Mouse (Mus musculus) retina, embryonic 14.5 days (tissue): Measurements from ENCODE around the gene Lclat1.

Source experiments
- DNase-seq: peaks from one replicate; pipeline ENCODE4 v3.0.0-alpha.2; 2015; ENCODE audit warnings: low spot score

Lclat1 gene

GRCm38 (mm10) chr17:73200380-73200779, 92.6 kb downstream of the Lclat1 start:
- no peak for DNase-seq

DNA sequence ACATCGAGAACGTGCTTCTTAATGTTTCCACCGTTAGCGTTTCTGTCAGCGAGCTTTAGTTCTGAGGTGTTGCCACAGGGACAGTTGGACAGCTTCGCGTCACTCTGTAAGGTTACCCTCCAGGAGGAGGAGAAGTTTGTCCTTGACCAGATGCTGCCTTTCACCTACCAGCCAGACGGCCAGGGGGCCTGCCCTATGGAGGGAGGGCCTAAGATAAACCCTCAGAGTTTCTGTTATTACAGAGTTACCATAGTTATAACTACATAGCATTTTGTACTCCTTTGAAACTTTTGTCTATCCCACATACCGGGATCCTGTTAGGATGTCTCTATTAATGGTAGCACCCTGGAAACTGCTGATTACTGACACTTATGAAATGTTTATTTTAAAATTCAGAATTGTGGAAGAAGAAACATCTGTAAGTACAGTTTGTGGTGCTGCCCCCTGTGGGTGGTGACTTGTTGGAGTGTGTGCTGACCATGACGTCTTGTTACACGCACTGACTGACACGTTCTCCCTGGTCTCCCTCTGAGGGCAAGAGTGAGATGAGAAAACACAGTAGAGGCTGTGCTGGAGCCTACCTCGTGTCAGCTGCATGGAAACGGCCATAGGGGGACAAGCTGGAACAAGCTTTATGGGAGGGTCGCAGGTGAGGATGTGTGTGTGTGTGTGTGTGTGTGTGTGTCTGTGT, 96.0 kb downstream of the Lclat1 start:
- no peak for DNase-seq

GRCm38 (mm10) chr17:73210960-73211531, 103.3 kb downstream of the Lclat1 start:
- no peak for DNase-seq

DNA sequence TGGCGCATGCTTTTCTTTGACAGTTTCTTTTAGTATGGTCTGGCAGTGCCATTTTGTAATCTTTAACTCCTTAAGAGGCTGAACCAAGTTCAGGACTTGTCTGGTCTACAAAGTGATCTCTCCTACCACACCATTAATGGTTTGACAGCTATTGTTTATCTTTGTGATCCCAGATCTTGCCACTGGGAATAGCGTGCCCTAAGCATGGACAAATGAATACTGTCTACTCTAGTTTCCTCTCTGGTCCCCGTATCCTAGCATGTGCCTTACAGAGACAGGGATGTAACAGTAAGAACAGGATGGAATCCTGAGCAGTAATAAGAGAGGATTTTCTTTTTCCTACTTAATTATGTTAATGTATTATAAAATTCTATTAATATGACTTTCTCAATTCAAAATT, 105.0 kb downstream of the Lclat1 start:
- DNase-seq: no peak

DNA sequence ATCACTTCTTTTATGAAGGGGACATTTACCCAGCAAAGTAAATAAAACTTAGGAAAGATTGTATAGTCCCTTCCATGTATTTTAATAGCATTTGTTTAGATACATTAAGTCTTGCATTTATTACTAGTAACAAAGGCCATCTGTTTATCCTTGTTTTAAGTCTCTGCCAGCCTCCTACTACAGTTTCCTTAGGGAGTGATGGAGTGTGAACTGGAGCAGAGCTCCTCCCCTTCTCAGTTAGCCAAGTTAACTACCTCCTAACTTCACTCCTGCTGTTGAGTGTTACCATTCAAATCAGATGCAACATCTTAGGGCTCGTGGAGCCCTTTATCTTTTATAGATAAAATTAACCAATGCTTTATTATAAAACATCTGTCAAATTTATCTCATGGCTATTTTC, 105.4 kb downstream of the Lclat1 start:
- no peak for DNase-seq

- DNase-seq: no peak
Observed at GRCm38 (mm10) chr17:73213677-73214076, 105.9 kb downstream of the Lclat1 start.

GRCm38 (mm10) chr17:73217274-73217673, 109.5 kb downstream of the Lclat1 start:
- DNase-seq: no peak

DNA sequence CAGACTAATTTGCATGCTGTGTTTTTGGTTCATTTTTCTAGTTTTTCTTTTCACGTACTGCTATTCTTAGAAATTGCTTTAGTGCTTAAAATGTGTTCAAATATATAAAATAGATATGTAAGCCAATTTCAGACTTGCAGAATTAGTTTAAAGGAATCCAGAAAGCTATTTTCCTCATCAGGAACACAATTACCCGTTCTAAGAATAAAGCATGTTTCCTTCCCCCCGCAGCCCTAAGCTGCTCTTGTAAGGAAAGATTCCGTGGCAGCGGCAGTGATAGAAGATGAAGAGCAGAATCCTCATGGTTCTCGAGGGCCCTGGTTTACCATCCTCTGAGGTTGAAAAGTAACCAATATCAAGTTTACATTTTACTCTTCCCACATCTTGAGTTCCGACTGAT, 113.0 kb downstream of the Lclat1 start:
- DNase-seq: no peak

DNA sequence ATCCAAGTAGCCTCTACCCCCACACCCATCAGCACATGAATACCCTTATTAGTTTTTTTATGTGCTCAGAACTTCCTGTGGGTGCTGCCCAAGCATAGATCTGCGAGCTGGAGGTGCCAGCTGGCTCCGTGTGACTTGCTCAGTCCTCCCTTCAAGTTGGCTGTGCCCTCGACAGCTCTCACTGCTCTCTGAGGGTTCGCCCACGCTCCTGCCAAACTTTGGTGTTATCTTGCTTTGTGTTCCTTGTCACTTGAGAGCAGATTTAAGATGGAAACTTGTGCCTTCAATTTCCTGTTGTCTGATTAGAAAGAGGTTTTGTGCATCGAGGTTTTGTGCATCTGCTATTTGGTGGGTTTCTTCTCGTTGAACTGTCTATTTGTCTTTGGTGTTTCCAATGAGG, 114.3 kb downstream of the Lclat1 start:
- DNase-seq: no peak

GRCm38 (mm10) chr17:73225442-73225841, 117.7 kb downstream of the Lclat1 start:
- peak; percentile 25 for DNase-seq

GRCm38 (mm10) chr17:73225996-73226395, 118.2 kb downstream of the Lclat1 start:
- peak; percentile 26 for DNase-seq

DNA sequence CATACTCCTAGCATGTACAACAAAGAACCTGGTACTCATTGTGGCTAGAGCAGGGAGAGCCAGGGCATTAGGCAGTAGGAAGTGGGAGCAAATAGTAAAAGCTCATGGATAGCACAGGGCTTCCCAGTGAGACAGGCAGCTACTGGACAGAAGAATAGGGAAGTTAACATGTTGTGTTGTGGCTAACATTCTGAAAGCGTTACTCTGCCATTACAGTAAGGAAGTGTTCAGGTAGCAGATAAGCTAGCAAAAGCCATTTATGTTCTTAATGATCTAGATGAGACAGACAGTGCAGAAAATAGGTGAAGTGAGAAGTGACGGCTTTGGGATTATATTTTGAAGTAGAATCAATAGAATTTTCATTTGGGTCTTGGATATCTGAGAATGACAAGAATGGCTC, 118.8 kb downstream of the Lclat1 start:
- no peak for DNase-seq

DNA sequence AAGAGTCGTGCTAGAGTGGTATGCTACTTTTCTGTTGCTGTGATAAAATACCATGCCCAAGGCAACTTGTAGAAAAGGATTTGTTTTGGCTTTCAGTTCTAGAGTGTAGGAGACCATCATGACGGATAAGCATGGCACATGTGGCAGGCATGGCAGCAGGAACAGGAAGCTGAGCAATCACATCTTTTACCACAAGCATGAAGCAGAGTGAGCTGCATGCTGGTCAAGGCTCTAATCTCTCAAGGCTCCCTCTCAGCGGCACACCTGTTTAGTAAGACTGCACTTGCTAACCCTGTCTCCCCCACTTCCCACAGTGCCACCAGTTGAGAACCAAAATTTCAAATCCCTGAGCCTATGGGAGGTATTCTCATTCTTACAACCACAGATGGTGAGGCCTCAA, 119.6 kb downstream of the Lclat1 start:
- no peak for DNase-seq

DNA sequence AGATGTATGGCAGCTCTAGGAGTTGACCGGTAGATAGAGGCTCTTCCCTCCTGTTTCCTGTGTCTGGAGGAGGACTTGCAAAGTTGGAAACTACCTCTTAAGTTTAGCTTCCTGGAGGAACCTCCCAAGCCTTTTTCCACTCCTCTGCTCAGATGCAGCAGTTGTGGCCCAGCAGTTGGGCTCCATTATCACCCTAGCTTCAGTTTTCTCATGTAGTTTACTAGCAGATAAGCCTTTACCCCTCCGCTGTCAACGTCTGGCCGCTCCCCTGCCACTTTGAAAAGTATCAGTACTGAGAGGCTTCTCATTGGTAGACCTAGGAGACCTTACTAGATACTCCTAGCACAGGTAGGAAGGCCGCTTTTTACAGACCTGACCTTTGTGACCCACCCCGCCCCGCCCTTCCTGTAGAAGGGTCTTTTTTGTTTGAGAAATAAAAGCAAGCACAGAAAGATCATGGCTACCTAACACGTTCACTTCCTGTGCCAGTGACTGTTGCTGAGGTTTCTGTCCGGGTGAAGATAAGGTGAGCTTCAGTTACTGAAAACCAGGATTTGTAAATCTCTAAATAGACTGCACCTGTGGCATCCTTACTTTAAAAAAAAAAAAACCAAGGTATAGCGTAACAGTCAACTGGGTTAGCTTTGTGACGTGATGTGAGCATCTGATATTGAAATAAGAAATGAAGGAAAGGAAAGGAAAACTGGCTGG, 121.8 kb downstream of the Lclat1 start:
- no peak for DNase-seq

DNA sequence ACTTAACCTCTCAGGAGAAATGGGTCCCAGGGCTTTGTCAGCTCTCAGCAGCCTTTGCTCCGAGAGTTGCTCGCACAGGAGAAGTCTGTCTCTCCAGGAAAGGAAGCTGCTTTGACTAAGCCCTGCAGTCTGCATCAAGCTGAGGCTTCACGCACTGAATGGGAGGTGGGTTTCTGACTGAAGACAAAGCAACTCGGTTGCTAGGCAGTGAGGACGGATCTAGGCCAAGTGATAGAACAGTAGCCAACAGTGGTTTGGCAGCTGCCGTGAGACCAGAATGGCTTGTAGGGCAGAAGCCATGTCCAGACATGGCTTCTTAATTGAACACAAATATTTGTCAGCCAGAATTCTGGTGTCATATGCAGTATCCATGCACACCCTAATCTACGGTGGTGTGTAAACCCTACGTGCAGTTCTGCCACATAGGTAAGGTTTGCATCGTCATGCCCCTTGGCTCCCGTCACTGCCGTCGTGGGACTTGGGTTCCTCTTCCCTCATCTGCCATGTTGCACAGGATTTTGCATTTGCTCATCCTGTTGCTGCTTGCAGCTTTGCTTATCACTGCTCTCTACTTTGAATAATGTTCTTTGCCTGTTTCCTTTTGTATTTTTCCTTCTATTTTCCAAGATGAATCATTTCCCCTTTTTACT, 122.7 kb downstream of the Lclat1 start:
- DNase-seq: peak; percentile 32

- no peak for DNase-seq
Observed at GRCm38 (mm10) chr17:73231337-73231736, 123.6 kb downstream of the Lclat1 start.

DNA sequence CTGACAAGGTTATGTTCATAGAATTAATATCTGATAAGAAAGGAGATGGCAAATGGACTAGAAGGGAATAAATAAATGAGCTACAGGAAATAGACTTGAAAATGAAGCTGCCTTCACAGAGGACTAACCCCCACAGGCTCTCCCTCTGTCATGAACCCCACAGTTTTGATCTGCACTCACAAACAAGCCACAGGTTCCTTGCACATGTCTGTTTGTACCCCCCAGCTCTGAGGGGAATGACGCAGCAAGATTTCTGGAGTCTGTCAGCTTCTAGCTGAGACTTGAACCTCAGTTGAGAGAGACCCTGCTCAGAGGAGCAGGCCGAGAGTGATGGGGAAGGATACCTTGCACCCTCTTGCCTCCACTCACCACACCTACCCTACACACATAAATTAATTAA, 124.8 kb downstream of the Lclat1 start:
- no peak for DNase-seq

DNA sequence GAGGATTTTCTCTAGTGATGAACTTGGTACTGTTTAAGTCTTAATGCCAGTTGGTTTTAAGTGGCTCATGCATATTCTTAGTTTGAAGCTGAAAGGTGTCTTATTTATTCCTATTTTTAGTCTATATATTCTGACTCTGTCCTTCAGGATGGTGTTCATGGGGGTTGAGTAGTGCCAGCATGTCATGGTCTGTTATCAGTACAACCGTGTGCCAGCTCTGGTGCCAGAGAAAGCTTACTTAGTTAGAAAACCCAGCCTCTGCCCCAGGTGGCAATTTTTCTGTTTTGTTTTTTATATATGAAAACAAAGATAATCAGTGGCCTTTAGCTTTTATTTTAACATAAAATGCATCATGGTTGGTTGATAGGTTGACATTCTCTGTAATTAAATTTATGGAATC, 126.2 kb downstream of the Lclat1 start:
- no peak for DNase-seq

DNA sequence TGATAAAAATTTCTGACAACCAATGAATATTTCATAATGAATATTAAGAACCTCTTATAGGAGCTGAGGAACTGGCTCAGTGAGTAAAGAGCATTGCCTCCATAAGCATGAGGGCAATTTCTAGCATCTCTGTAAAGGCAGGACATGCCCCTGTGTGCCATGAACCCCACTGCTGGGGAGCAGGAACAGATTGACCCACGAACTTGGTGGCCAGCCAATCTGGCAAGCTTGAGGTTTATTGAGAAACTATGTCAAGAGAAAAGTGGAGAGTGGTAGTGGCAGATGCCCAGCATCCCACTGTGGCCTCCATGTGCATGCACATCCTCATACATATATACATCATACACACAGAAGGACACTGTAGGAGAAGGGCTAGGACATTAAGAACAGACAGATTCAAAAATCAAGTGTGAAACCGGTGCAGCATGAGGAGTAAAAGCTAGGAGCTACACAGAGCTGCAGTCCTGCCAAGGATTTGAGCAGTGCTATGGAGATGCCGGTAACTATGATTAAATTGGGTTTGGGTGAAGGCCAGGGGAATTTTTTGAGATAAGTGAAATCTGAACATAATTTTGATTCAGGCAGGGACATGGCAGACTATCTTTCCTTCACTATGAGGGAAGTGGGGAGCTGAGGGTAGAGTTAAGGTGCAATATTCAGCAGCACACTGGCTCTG, 129.5 kb downstream of the Lclat1 start:
- DNase-seq: no peak

- no peak for DNase-seq
Observed at GRCm38 (mm10) chr17:73238501-73238900, 130.7 kb downstream of the Lclat1 start.

- DNase-seq: no peak
Observed at GRCm38 (mm10) chr17:73241085-73241848, 133.5 kb downstream of the Lclat1 start.

- DNase-seq: no peak
Observed at GRCm38 (mm10) chr17:73243676-73244075, 135.9 kb downstream of the Lclat1 start.
